Mouse (Mus musculus): ENCODE measurements around the gene Vmn1r213.

The Vmn1r213 gene

GRCm38 (mm10) chr13:23007356-23007755 is at the start of gene Vmn1r213:
TSS of gene Vmn1r213 (plus strand) at chr13:23007656.
- no peak for DNase-seq

GRCm38 (mm10) chr13:22990214-22990891 is 17.1 kb upstream of the Vmn1r213 start:
- no peak for DNase-seq

DNA sequence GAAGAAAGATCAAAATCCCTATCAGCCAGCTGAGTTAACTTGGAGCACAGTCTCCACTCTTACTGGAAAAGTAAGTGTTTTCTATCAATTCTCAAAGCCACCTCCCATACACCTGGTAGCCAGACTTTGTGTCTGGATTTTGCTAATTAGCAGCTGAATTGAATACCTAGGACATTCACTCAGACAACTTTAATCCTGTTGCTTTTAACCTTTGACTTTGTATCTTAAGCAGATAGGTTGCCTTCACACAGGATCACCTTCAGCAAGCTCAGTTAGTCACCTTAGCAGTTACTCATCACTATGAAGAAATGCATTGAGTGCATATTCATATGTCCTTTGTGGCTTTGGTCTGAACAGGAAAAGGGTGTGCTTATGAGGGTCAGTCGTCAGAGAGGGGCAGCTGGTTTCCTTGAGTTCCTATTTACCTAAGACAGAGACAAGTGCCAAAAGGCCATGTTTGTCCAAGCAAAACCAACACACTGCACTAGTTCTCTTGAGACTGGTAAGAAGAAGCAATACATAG is 15.2 kb upstream of the Vmn1r213 start:
- no peak for DNase-seq

DNA sequence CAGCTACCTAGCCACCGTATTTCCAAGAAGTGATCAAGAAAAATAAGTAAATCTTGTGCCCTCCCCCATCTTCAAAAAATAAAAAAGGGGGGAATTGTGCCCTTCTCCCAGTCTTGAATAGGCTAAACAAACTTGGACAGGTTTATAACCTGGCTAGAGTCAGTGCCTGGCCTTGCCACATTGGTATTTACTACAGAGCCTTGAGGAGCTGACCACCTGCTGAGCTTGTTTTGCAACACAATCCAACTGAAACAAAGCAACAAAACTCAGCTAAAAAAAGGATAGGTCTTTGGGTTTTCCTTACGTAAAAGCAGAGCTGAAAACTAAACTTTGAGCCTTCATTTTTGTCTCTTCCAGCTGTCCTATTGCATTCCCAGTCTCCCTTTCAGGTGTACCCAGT is 14.7 kb upstream of the Vmn1r213 start:
- DNase-seq: no peak

DNA sequence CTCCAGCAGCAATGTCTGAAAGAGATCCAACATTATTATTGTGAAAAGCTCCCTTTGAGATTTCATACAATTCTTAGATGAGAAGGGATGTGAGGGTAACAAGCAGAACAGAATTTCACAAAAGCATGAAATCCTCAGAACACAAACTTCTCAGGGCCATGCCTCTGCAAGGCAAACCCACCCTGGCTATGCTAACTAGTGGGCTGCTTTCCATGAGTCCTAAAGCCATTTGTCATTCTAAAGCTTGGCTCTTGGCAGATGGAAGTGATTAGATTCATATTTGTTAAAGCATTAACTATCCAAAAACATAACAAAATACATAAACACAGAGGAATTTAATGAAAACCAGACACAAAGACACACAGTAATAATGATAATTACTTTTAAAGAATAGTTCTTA is 10.7 kb downstream of the Vmn1r213 start:
- DNase-seq: no peak

- DNase-seq: no peak
Measured at GRCm38 (mm10) chr13:23024812-23025211, 17.4 kb downstream of the Vmn1r213 start.

- no peak for DNase-seq
Measured at GRCm38 (mm10) chr13:23030118-23030517, 22.7 kb downstream of the Vmn1r213 start, which contains the start of gene Vmn1r214. TSS of gene Vmn1r214 (plus strand) at chr13:23030418.

DNA sequence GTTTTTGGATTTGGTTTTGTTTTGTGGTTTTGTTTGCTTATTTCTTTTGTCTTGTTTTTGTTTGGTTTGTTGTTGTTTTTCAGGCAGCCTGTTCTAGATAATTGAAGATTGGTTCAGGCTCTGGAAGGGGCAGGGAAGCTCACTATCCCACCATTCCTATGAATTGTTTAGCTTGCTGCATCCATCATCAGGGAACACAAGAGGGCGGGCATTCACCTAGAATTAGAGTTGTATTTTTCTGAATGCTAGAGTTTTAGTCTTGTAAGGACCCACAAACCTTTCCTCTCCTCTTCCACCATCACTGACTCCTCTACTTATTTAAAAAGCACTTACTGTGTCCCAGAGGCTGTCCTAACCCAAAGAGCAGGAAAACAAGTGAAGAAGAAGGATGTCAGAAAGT is 50.3 kb downstream of the Vmn1r213 start:
- no peak for DNase-seq

Measured in spleen, adult 18-20 months (tissue).